Comparison of ENCODE assay signal across 8 mouse cellular contexts in the genomic region with DNA sequence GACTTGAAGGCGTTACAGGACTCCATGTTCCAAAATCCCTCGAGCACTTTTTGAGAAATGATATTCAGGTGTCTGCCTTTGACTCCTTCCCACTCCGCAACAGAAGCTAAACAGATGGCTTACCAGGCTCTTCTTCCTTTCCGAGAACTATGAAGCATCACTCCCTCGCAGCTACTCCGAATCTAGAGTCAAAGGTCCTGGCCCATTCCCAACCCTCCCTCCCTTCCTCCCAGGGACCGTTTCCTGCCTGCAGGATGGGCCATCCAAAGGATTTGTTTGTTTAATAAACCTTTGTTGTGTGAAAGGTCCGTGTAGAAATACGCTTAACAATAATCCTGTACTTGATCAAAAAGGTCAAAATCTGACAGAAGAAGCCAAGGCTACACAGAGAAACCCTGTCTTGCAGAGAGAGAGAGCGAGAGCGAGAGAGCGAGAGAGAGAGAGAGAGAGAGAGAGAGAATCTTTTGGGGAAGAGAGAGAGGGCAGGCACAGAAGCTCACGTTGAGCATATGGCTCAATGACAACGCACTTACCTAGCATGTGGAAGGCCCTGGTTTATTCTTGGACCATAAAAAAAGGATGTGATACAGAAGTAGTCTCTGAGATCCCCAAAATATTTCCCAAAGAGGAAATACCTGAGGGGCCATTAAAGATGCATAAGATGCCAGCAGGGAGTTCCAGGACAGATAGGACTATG. TPM values are rescaled to one million over a fixed set of nuclear protein-coding genes. Genes with fewer than 3 reads are reported as not detected.
A peak's percentile ranks its signal among the peaks of the same experiment; 100 is the strongest.
DNase-seq lines count a peak whose midpoint lies in the region; ATAC-seq and TF ChIP-seq lines count a peak whose summit lies in the region.

TSS of gene Ccdc85b (minus strand) at position 149 of the 697 bp plus-strand sequence.

- no peak for TF ChIP-seq CTCF in testis, adult 2 months (IDR thresholded peaks at IDR 0.05; ENCODE audit: control insufficient read depth, insufficient read depth, insufficient replicate concordance, low read depth, low read length)

- no peaks in the 10 kb centered on the region for H3K9me3 ChIP-seq in erythroblast, embryonic 14.5 days (ENCODE audit: control insufficient read depth, low read length)
- no peaks in the 10 kb centered on the region for H3K9me3 ChIP-seq in midbrain, embryonic 10.5 days (replicated peaks)

- H3K27me3 ChIP-seq in erythroblast, embryonic 14.5 days (ENCODE audit: control insufficient read depth), result peaks cover 10% of the 10 kb centered on the region
- H3K27me3 ChIP-seq in testis, adult 2 months (ENCODE audit: control insufficient read depth, insufficient read depth, low read length), result no peaks in the 10 kb centered on the region
- peaks cover 25% of the 10 kb centered on the region for H3K27me3 ChIP-seq in midbrain, embryonic 10.5 days (ENCODE audit: low read depth, poor library complexity, severe bottlenecking)

- H3K36me3 ChIP-seq in erythroblast, embryonic 14.5 days (ENCODE audit: control insufficient read depth), result peaks cover 14% of the 10 kb centered on the region
- H3K36me3 ChIP-seq in testis, adult 2 months (ENCODE audit: control insufficient read depth, insufficient read depth, low read length), result no peaks in the 10 kb centered on the region
- peaks cover 28% of the 10 kb centered on the region for H3K36me3 ChIP-seq in midbrain, embryonic 10.5 days

- no peak for ATAC-seq in erythroblast, adult 5-6 weeks (replicated peaks; ENCODE audit: low FRiP score, poor library complexity, severe bottlenecking)
- peak; percentile 7 for ATAC-seq in inflammation-experienced regulatory T-cells, adult 6 months
- no peak for ATAC-seq in monocyte, adult 5-6 weeks (replicated peaks; ENCODE audit: insufficient number of reproducible peaks, low FRiP score, low TSS enrichment, poor library complexity, severe bottlenecking)

- TF ChIP-seq POLR2A in testis, adult 2 months (IDR thresholded peaks at IDR 0.05; ENCODE audit: control insufficient read depth, low read depth, low read length), result no peak

- peaks cover 68% of the 10 kb centered on the region for H3K4me1 ChIP-seq in erythroblast, embryonic 14.5 days (ENCODE audit: control insufficient read depth)
- peaks cover 22% of the 10 kb centered on the region for H3K4me1 ChIP-seq in testis, adult 2 months (ENCODE audit: control insufficient read depth, insufficient read depth, low read length)
- H3K4me1 ChIP-seq in midbrain, embryonic 10.5 days, result peaks cover 54% of the 10 kb centered on the region

- H3K27ac ChIP-seq in testis, adult 2 months (ENCODE audit: control insufficient read depth, insufficient read depth, low read depth, low read length), result peak within 1 kb of the TSS; percentile 74
- H3K27ac ChIP-seq in midbrain, embryonic 10.5 days (replicated peaks), result peak within 1 kb of the TSS; percentile 91

- H3K4me3 ChIP-seq in erythroblast, embryonic 14.5 days (replicated peaks), result peak within 1 kb of the TSS; percentile 76
- peak within 1 kb of the TSS; percentile 86 for H3K4me3 ChIP-seq in testis, adult 2 months (ENCODE audit: control insufficient read depth, low read depth, low read length)
- H3K4me3 ChIP-seq in midbrain, embryonic 10.5 days, result peak within 1 kb of the TSS; percentile 68

- DNase-seq in testis, postnatal 14 days (ENCODE audit: low spot score), result no peak
- no peak for DNase-seq in midbrain, embryonic 10.5 days (ENCODE audit: low spot score)
- no peak for DNase-seq in T-cell, adult 2 months (ENCODE audit: low spot score)

- 15% methylated on average over 14 of the region's 14 CpGs for WGBS in midbrain, embryonic 10.5 days

RNA-seq across cellular contexts. Expression of gene Ccdc85b, which starts in this region (rescaled TPM):
- polyA plus RNA-seq in erythroblast, embryonic 14.5 days (2012), result 0.54 and 0.57 TPM in 2 replicates
- total RNA-seq in erythroblast, adult 5-6 weeks (2015; ENCODE audit: low replicate concordance), result 0.38 TPM in 1 of 2 replicates, not detected in the other
- total RNA-seq in erythroblast, adult 5-6 weeks (2017; ENCODE audit: low replicate concordance), result 0.14 and 0.17 TPM in 2 replicates
- polyA plus RNA-seq in testis, adult 2 months (2012; rRNA removed), result 0.65 and 0.89 TPM in 2 replicates
- polyA plus RNA-seq in inflammation-experienced regulatory T-cells, adult 6 months (2017; shearing (Covaris generic)), result under 1 TPM; 0.47 to 0.74 (median 0.65) TPM
- 5.5 and 6.0 TPM in 2 replicates for polyA plus RNA-seq in midbrain, embryonic 10.5 days (2016; fragmentation: Nextera tagmentation; extraction: Ambion mirVana)
- total RNA-seq in monocyte, adult 5-6 weeks (2017), result 1.2 to 4.1 TPM (median 3.8 TPM) in 3 replicates

Comparison
In these comparisons a context has a peak if more than half of its experiments do, and no peak if none do; other contexts are left out.
1. Peak in ATAC-seq in inflammation-experienced regulatory T-cells, adult 6 months; RNA of the gene not detected or under 1 TPM.